Mouse (Mus musculus): ENCODE measurements at regions not wholly inside any gene's neighbourhood (a gene's known extent, or its start where the extent isn't known, plus 50 kb on each side); places are given as distances from the start of the nearest gene placed in this dataset.
A peak's percentile ranks its signal among the peaks of the same experiment; 100 is the strongest.

- no peak for DNase-seq
These were observed 684.9 kb upstream of the Adgrl4 start for GRCm38 (mm10) chr3:150752787-150753186.

GRCm38 (mm10) chr3:150759854-150760253 is 677.8 kb upstream of the Adgrl4 start:
- no peak for DNase-seq

- no peak for DNase-seq
These were observed 653.1 kb upstream of the Adgrl4 start for GRCm38 (mm10) chr3:150784576-150784975.

- DNase-seq: no peak
These were observed 619.9 kb upstream of the Adgrl4 start for GRCm38 (mm10) chr3:150817807-150818206.

GRCm38 (mm10) chr3:150819369-150819768 is 618.3 kb upstream of the Adgrl4 start:
- no peak for DNase-seq

- peak; percentile 1 to 4 for DNase-seq
These were observed 617.6 kb upstream of the Adgrl4 start for GRCm38 (mm10) chr3:150820039-150820438.

GRCm38 (mm10) chr3:150846029-150846428 is 591.7 kb upstream of the Adgrl4 start:
- DNase-seq: no peak

- DNase-seq: no peak
These were observed 585.6 kb upstream of the Adgrl4 start for GRCm38 (mm10) chr3:150852107-150852506.

- DNase-seq: no peak
These were observed 541.0 kb upstream of the Adgrl4 start for GRCm38 (mm10) chr3:150896668-150897067.

GRCm38 (mm10) chr3:150910091-150910490 is 527.6 kb upstream of the Adgrl4 start:
- no peak for DNase-seq

GRCm38 (mm10) chr3:150954897-150955296 is 482.8 kb upstream of the Adgrl4 start:
- DNase-seq: no peak

GRCm38 (mm10) chr3:150999652-151000051 is 438.0 kb upstream of the Adgrl4 start:
- no peak for DNase-seq

GRCm38 (mm10) chr3:151000217-151000616 is 437.5 kb upstream of the Adgrl4 start:
- no peak for DNase-seq

- DNase-seq: peak in 1 of 2 experiments; percentile 10
These were observed 435.7 kb upstream of the Adgrl4 start for GRCm38 (mm10) chr3:151001881-151002412.

- no peak for DNase-seq
These were observed 434.2 kb upstream of the Adgrl4 start for GRCm38 (mm10) chr3:151003524-151003923.

- no peak for DNase-seq
These were observed 433.7 kb upstream of the Adgrl4 start for GRCm38 (mm10) chr3:151003990-151004389.

GRCm38 (mm10) chr3:151020014-151020413 is 417.7 kb upstream of the Adgrl4 start:
- DNase-seq: no peak

GRCm38 (mm10) chr3:151057491-151057890 is 380.2 kb upstream of the Adgrl4 start:
- DNase-seq: no peak

- no peak for DNase-seq
These were observed 365.4 kb upstream of the Adgrl4 start for GRCm38 (mm10) chr3:151072322-151072721.

GRCm38 (mm10) chr3:151116831-151117230 is 320.9 kb upstream of the Adgrl4 start:
- no peak for DNase-seq

- no peak for DNase-seq
These were observed 320.1 kb upstream of the Adgrl4 start for GRCm38 (mm10) chr3:151117583-151118041.

- no peak for DNase-seq
These were observed 313.6 kb upstream of the Adgrl4 start for GRCm38 (mm10) chr3:151124131-151124530.

- no peak for DNase-seq
These were observed 290.8 kb upstream of the Adgrl4 start for GRCm38 (mm10) chr3:151146889-151147288.

- peak in 1 of 2 experiments; percentile 10 for DNase-seq
These were observed 284.3 kb upstream of the Adgrl4 start for GRCm38 (mm10) chr3:151153340-151153739.

- no peak for DNase-seq
These were observed 277.2 kb upstream of the Adgrl4 start for GRCm38 (mm10) chr3:151160516-151160915.

All from heart, adult 18-20 months (tissue).